Mouse (Mus musculus) thymus, adult 2 months (tissue): ENCODE results near the gene Fut11.

ENCODE experiments used
- CTCF ChIP-seq: fragments of 200-500 bp; IDR thresholded peaks from 2 replicates; pipeline ENCODE4 v1.5.1; 2012; ENCODE audit warnings: mild to moderate bottlenecking, control low read depth, low read length, moderate library complexity, borderline replicate concordance; ENCODE audit not compliant: control insufficient read depth, poor library complexity, insufficient read depth; ENCODE audit errors: extremely low read depth
- POLR2A ChIP-seq: fragments of 200-500 bp; IDR thresholded peaks from 2 replicates; pipeline ENCODE4 v1.6.1; 2012; ENCODE audit warnings: mild to moderate bottlenecking, low read length, control low read depth, moderate library complexity; ENCODE audit not compliant: control insufficient read depth, poor library complexity, insufficient read depth; ENCODE audit errors: extremely low read depth

DNA sequence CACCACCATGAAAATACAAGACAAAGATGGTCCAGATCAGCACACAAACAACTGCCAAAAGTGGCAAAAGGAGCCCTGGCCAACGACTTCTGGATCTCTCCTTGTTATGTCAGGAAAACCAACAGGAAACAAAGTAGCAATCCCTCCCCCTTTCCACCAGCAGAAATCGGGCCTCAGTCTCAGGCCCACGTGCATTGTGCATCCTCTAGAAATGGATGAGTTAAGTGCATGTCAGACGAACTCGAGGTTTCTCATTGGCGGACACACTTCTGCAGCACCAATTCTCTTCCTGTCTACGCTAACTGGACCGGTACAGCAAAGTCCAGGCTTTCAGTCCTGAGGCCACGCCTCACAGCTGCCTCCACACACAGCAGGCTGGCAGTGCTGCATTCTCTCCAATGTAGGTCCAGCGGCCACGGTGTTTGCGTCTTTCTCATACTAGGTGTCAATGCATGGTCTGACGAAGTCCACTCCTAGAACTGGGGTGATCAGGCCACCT is 41.2 kb downstream of the Fut11 start:
- no peak for TF ChIP-seq CTCF
- TF ChIP-seq POLR2A, result no peak
